Mouse (Mus musculus) ES-E14 (cell line): ENCODE data around the gene Hoxc5.

Experiments
- CHD2 ChIP-seq: IDR thresholded peaks from 2 replicates; pipeline ENCODE4 v1.6.1; 2014; ENCODE audit warnings: mild to moderate bottlenecking, low read depth, low read length, inconsistent platforms
- HCFC1 ChIP-seq: IDR thresholded peaks from 2 replicates; pipeline ENCODE4 v1.6.1; 2012; ENCODE audit warnings: low read length, inconsistent platforms, borderline replicate concordance; ENCODE audit not compliant: insufficient read depth
- MAFK ChIP-seq: IDR thresholded peaks from 2 replicates; pipeline ENCODE4 v1.6.1; 2014; ENCODE audit warnings: mild to moderate bottlenecking, low read depth, low read length, inconsistent platforms; ENCODE audit not compliant: insufficient read depth
- ZC3H11A ChIP-seq: IDR thresholded peaks from 2 replicates; pipeline ENCODE4 v1.6.1; 2012; ENCODE audit warnings: low read depth, mild to moderate bottlenecking, inconsistent platforms, low read length, borderline replicate concordance
- ZNF384 ChIP-seq: IDR thresholded peaks from 2 replicates; pipeline ENCODE4 v1.6.1; 2012; ENCODE audit warnings: low read depth, low read length, inconsistent platforms

GRCm38 (mm10) chr15:102936279-102936972, 30.8 kb upstream of the Hoxc5 start, which contains the start of gene Hoxc12:
- TF ChIP-seq CHD2 (no peak), HCFC1 (no peak), ZNF384 (peak; percentile 91), MAFK (no peak), ZC3H11A (no peak)
